Mouse (Mus musculus) olfactory bulb, adult 2 months (tissue): ENCODE measurements around the gene Ifit3b.

ENCODE experiments used
- CTCF ChIP-seq: fragments of 200-500 bp; IDR thresholded peaks from 2 replicates; pipeline ENCODE4 v1.5.1; 2012; ENCODE audit warnings: low read depth, mild to moderate bottlenecking, low read length, moderate library complexity; ENCODE audit not compliant: insufficient read depth
- POLR2A ChIP-seq: fragments of 200-500 bp; IDR thresholded peaks from 2 replicates; pipeline ENCODE4 v1.6.1; 2012; ENCODE audit warnings: mild to moderate bottlenecking, low read depth, low read length, moderate library complexity; ENCODE audit not compliant: insufficient read depth

GRCm38 (mm10) chr19:34655227-34655805, 47.5 kb downstream of the Ifit3b start:
- no peak for TF ChIP-seq POLR2A
- TF ChIP-seq CTCF = no peak
